Mouse (Mus musculus) natural killer cell, adult 2 months (primary cell): ENCODE measurements at regions not wholly inside any gene's neighbourhood (a gene's known extent, or its start where the extent isn't known, plus 50 kb on each side); places are given as distances from the start of the nearest gene placed in this dataset.

Experiments
- DNase-seq, 2 experiments: peaks; one replicate each; pipeline ENCODE4 v3.0.0; 2022; ENCODE audit warnings: low spot score in 2 of 2

GRCm38 (mm10) chr8:89755951-89756350 is 592.2 kb downstream of the Tox3 start:
- DNase-seq: no peak

- no peak for DNase-seq
These were observed 596.9 kb downstream of the Tox3 start for GRCm38 (mm10) chr8:89751201-89751600.

- no peak for DNase-seq
These were observed 600.4 kb downstream of the Tox3 start for GRCm38 (mm10) chr8:89747726-89748125.

GRCm38 (mm10) chr8:89744267-89745028 is 603.7 kb downstream of the Tox3 start:
- DNase-seq: no peak

GRCm38 (mm10) chr8:89738657-89739056 is 609.5 kb downstream of the Tox3 start:
- DNase-seq: no peak

GRCm38 (mm10) chr8:89737636-89738035 is 610.5 kb downstream of the Tox3 start:
- no peak for DNase-seq

- DNase-seq: no peak
These were observed 620.9 kb downstream of the Tox3 start for GRCm38 (mm10) chr8:89727252-89727651.

- no peak for DNase-seq
These were observed 626.3 kb downstream of the Tox3 start for GRCm38 (mm10) chr8:89721684-89722305.

- DNase-seq: no peak
These were observed 634.3 kb downstream of the Tox3 start for GRCm38 (mm10) chr8:89713880-89714279.

GRCm38 (mm10) chr8:89707341-89707928 is 640.7 kb downstream of the Tox3 start:
- no peak for DNase-seq

- no peak for DNase-seq
These were observed 641.7 kb upstream of the Sall1 start for GRCm38 (mm10) chr8:89685696-89686095.

GRCm38 (mm10) chr8:89680937-89681336 is 637.0 kb upstream of the Sall1 start:
- no peak for DNase-seq

- DNase-seq: no peak
These were observed 636.4 kb upstream of the Sall1 start for GRCm38 (mm10) chr8:89680341-89680740.

- DNase-seq: no peak
These were observed 635.6 kb upstream of the Sall1 start for GRCm38 (mm10) chr8:89679551-89679950.

GRCm38 (mm10) chr8:89677266-89677665 is 633.3 kb upstream of the Sall1 start:
- no peak for DNase-seq

GRCm38 (mm10) chr8:89673911-89674310 is 629.9 kb upstream of the Sall1 start:
- no peak for DNase-seq

GRCm38 (mm10) chr8:89672631-89673030 is 628.7 kb upstream of the Sall1 start:
- no peak for DNase-seq

- no peak for DNase-seq
These were observed 621.1 kb upstream of the Sall1 start for GRCm38 (mm10) chr8:89664911-89665689.

- peak; percentile 50 to 66 for DNase-seq
These were observed 619.9 kb upstream of the Sall1 start for GRCm38 (mm10) chr8:89663859-89664258.

GRCm38 (mm10) chr8:89658998-89659944 is 615.3 kb upstream of the Sall1 start:
- DNase-seq: no peak

GRCm38 (mm10) chr8:89655369-89655768 is 611.4 kb upstream of the Sall1 start:
- no peak for DNase-seq
